Mouse (Mus musculus) spleen, adult 2 months (tissue): ENCODE results near the gene Clec5a. TPM values are rescaled to one million over a fixed set of nuclear protein-coding genes. Genes with fewer than 3 reads are reported as not detected.
"Not testable (repeated sequence)": the region's sequence is repeated elsewhere in the genome, so short reads cannot be mapped to it uniquely, and the experiment has no call there.

Source experiments
- DNase-seq, 2 experiments: peaks; one replicate each; pipeline versions ENCODE4 v3.0.0 to v3.0.0-alpha.2; 2012 to 2021; ENCODE audit warnings: low spot score in 2 of 2, low read depth in 1 of 2
- H3K27ac ChIP-seq: fragments of 200-500 bp; 2 replicates; pipeline ENCODE4 v1.5.1; 2012; ENCODE audit warnings: low read length, inconsistent platforms; ENCODE audit not compliant: insufficient read depth
- H3K27me3 ChIP-seq: fragments of 200-500 bp; 2 replicates; pipeline ENCODE4 v1.6.1; 2012; ENCODE audit warnings: mild to moderate bottlenecking, moderate library complexity, low read length, inconsistent platforms; ENCODE audit not compliant: control insufficient read depth, insufficient read depth
- H3K36me3 ChIP-seq: fragments of 200-500 bp; 2 replicates; pipeline ENCODE4 v1.6.1; 2012; ENCODE audit warnings: mild to moderate bottlenecking, low read length, inconsistent platforms; ENCODE audit not compliant: control insufficient read depth, insufficient read depth
- H3K4me1 ChIP-seq: fragments of 200-500 bp; 2 replicates; pipeline ENCODE4 v1.6.1; 2011; ENCODE audit warnings: inconsistent platforms; ENCODE audit not compliant: control insufficient read depth, insufficient read depth, insufficient read length
- H3K4me3 ChIP-seq: fragments of 200-500 bp; 2 replicates; pipeline ENCODE4 v1.5.1; 2011; ENCODE audit warnings: mild to moderate bottlenecking, inconsistent platforms; ENCODE audit not compliant: insufficient read depth, insufficient read length; ENCODE audit errors: extremely low read depth
- CTCF ChIP-seq: fragments of 200-500 bp; IDR thresholded peaks from 2 replicates; pipeline ENCODE4 v1.5.1; 2011; ENCODE audit warnings: mild to moderate bottlenecking, inconsistent platforms; ENCODE audit not compliant: insufficient read depth, insufficient read length, insufficient replicate concordance; ENCODE audit errors: extremely low read depth
- POLR2A ChIP-seq: fragments of 200-500 bp; IDR thresholded peaks from 2 replicates; pipeline ENCODE4 v1.6.1; 2011; ENCODE audit warnings: low read depth, low read length, inconsistent platforms
- WGBS: fragments of 180-500 bp; shearing (Covaris S2); methylation state at CpG from one replicate; pipeline ENCODE4 v1.1.7; 2018; 5-methylcytosine and 5-hydroxymethylcytosine counted together
- polyA plus RNA-seq: library from polyadenylated mRNA; depleted of rRNA; stranded (reverse); fragments of >200 nt; gene quantifications from 2 replicates; pipeline ENCODE4 v1.2.3, GENCODE M21; 2012

The Clec5a gene
- polyA plus RNA-seq, 1 experiment: 0.34 TPM

- H3K27ac ChIP-seq: no peak overlapping the region
- TF ChIP-seq CTCF (no peak), POLR2A (no peak)
- no peaks in the 10 kb centered on the region for H3K27me3 ChIP-seq
- no peaks in the 10 kb centered on the region for H3K36me3 ChIP-seq
- no peak for DNase-seq
- H3K4me3 ChIP-seq: no peak overlapping the region
- no peaks in the 10 kb centered on the region for H3K4me1 ChIP-seq
Measured at GRCm38 (mm10) chr6:40607431-40607830, 21.8 kb upstream of the Clec5a start.

- not testable (repeated sequence) for DNase-seq, H3K4me1 ChIP-seq, H3K27ac ChIP-seq, H3K36me3 ChIP-seq, H3K4me3 ChIP-seq, H3K27me3 ChIP-seq
- WGBS: 63% methylated on average over 4 of the region's 4 CpGs
Measured at GRCm38 (mm10) chr6:40598546-40598945, 12.9 kb upstream of the Clec5a start.

- TF ChIP-seq POLR2A: no peak
- TF ChIP-seq CTCF: no peak
- H3K4me1 ChIP-seq: no peaks in the 10 kb centered on the region
- no peaks in the 10 kb centered on the region for H3K36me3 ChIP-seq
- no peaks in the 10 kb centered on the region for H3K27me3 ChIP-seq
- no peak overlapping the region for H3K27ac ChIP-seq
- 15% methylated on average over 3 of the region's 3 CpGs for WGBS
- no peak overlapping the region for H3K4me3 ChIP-seq
- DNase-seq: no peak
Measured at GRCm38 (mm10) chr6:40594804-40595550, 9.4 kb upstream of the Clec5a start.

- no peaks in the 10 kb centered on the region for H3K4me1 ChIP-seq
- 89% methylated on average over 2 of the region's 2 CpGs for WGBS
- TF ChIP-seq POLR2A (no peak), CTCF (no peak)
Measured at GRCm38 (mm10) chr6:40588346-40588745, 2.7 kb upstream of the Clec5a start.

GRCm38 (mm10) chr6:40584336-40584735, 1.3 kb downstream of the Clec5a start:
- Histone ChIP-seq H3K27ac (no peak overlapping the region), H3K36me3 (no peaks in the 10 kb centered on the region), H3K27me3 (no peaks in the 10 kb centered on the region), H3K4me3 (no peak overlapping the region), H3K4me1 (no peaks in the 10 kb centered on the region)
- no peak for DNase-seq
- 14% methylated on average over 6 of the region's 6 CpGs for WGBS
- TF ChIP-seq CTCF (no peak), POLR2A (no peak)

More at GRCm38 (mm10) chr6:40588346-40588745, 2.7 kb upstream of the Clec5a start:
- no peak for DNase-seq
- Histone ChIP-seq H3K4me3 (no peak overlapping the region), H3K36me3 (no peaks in the 10 kb centered on the region), H3K27ac (no peak overlapping the region), H3K27me3 (no peaks in the 10 kb centered on the region)

- TF ChIP-seq CTCF (no peak), POLR2A (no peak)
- H3K4me3 ChIP-seq: no peak overlapping the region
- no peak for DNase-seq
- WGBS: 11% methylated on average over 1 of the region's 1 CpGs
- H3K36me3 ChIP-seq: no peaks in the 10 kb centered on the region
- H3K27ac ChIP-seq: no peak overlapping the region
- H3K4me1 ChIP-seq: no peaks in the 10 kb centered on the region
- no peaks in the 10 kb centered on the region for H3K27me3 ChIP-seq
Measured at GRCm38 (mm10) chr6:40576305-40576704, 9.3 kb downstream of the Clec5a start.

GRCm38 (mm10) chr6:40573618-40574017, 12.0 kb downstream of the Clec5a start:
- Histone ChIP-seq H3K4me1 (no peaks in the 10 kb centered on the region), H3K27ac (no peak overlapping the region), H3K4me3 (no peak overlapping the region), H3K27me3 (no peaks in the 10 kb centered on the region), H3K36me3 (no peaks in the 10 kb centered on the region)
- DNase-seq: no peak
- TF ChIP-seq CTCF (no peak), POLR2A (no peak)
- 55% methylated on average over 3 of the region's 3 CpGs for WGBS
